Mouse (Mus musculus) thymus, postnatal 25 days (tissue): ENCODE data around the gene Tspoap1.
A peak's percentile ranks its signal among the peaks of the same experiment; 100 is the strongest.

ENCODE experiments used
- DNase-seq: peaks from one replicate; pipeline ENCODE4 v3.0.0; 2022

Gene Tspoap1

GRCm38 (mm10) chr11:87816707-87817442 is 56.5 kb downstream of the Tspoap1 start:
- DNase-seq, result peak; percentile 50

- DNase-seq, result no peak
These were observed 57.1 kb downstream of the Tspoap1 start for GRCm38 (mm10) chr11:87817443-87817773.

GRCm38 (mm10) chr11:87821502-87821901 is 61.2 kb downstream of the Tspoap1 start:
- DNase-seq, result no peak

GRCm38 (mm10) chr11:87828239-87828900 is 68.0 kb downstream of the Tspoap1 start, which contains the start of gene Lpo:
TSS of gene Lpo (minus strand) at chr11:87828289.
- DNase-seq, result no peak
